Mouse (Mus musculus) MEL (cell line): Measurements from ENCODE around the gene Rbks. TPM values are rescaled to one million over a fixed set of nuclear protein-coding genes. Genes with fewer than 3 reads are reported as not detected.

Experiments used
- DNase-seq: peaks from one replicate; pipeline ENCODE4 v3.0.0; 2011; ENCODE audit warnings: low read depth, low spot score
- H3K27ac ChIP-seq: 2 replicates; pipeline ENCODE4 v1.5.1; 2012; ENCODE audit warnings: low read depth, mild to moderate bottlenecking, control low read depth, low read length, moderate library complexity; ENCODE audit not compliant: control insufficient read depth
- H3K27me3 ChIP-seq, 2 experiments: fragments of 150-350 bp in 1 of 2; sonication (generic) in 1 of 2; 2 replicates each; pipeline ENCODE4 v1.6.1; 2012; ENCODE audit warnings: low read length in 2 of 2, mild to moderate bottlenecking in 2 of 2, improper control_type of control experiment in 1 of 2, moderate library complexity in 1 of 2; ENCODE audit not compliant: insufficient read depth in 2 of 2, control insufficient read depth in 1 of 2
- H3K36me3 ChIP-seq, 2 experiments: 2 replicates each; pipeline ENCODE4 v1.6.1; 2012 to 2014; ENCODE audit warnings: low read length in 2 of 2, improper control_type of control experiment in 1 of 2, inconsistent platforms in 1 of 2, mild to moderate bottlenecking in 1 of 2; ENCODE audit not compliant: insufficient read depth in 2 of 2, control insufficient read depth in 1 of 2
- H3K4me1 ChIP-seq, 2 experiments: fragments of 150-350 bp in 1 of 2; sonication (generic) in 1 of 2; 2 replicates each; pipeline ENCODE4 v1.6.1; 2012; ENCODE audit warnings: low read length in 2 of 2, improper control_type of control experiment in 1 of 2, mild to moderate bottlenecking in 1 of 2; ENCODE audit not compliant: insufficient read depth in 2 of 2, control insufficient read depth in 1 of 2
- H3K4me3 ChIP-seq, 2 experiments: fragments of 150-350 bp in 1 of 2; sonication (generic) in 1 of 2; 2 replicates each; pipeline ENCODE4 v1.5.1; 2012; ENCODE audit warnings: low read depth in 2 of 2, low read length in 2 of 2, mild to moderate bottlenecking in 2 of 2, moderate library complexity in 2 of 2, control low read depth in 1 of 2, improper control_type of control experiment in 1 of 2; ENCODE audit not compliant: control insufficient read depth in 1 of 2, insufficient read depth in 1 of 2
- H3K79me2 ChIP-seq: 2 replicates; pipeline ENCODE4 v1.6.1; 2012; ENCODE audit warnings: mild to moderate bottlenecking, low read length, moderate library complexity; ENCODE audit not compliant: control insufficient read depth, poor library complexity, insufficient read depth
- H3K9ac ChIP-seq: 2 replicates; pipeline ENCODE4 v1.6.1; 2012; ENCODE audit warnings: low read depth, mild to moderate bottlenecking, control low read depth, low read length, moderate library complexity; ENCODE audit not compliant: control insufficient read depth, poor library complexity, severe bottlenecking
- H3K9me3 ChIP-seq: fragments of 150-350 bp; sonication (generic); replicated peaks from 2 replicates; pipeline ENCODE4 v1.6.1; 2012; ENCODE audit warnings: mild to moderate bottlenecking, low read length, improper control_type of control experiment, moderate library complexity; ENCODE audit not compliant: insufficient read depth
- CHD1 ChIP-seq: IDR thresholded peaks from 2 replicates; pipeline ENCODE4 v1.6.1; 2012; ENCODE audit warnings: low read depth, mild to moderate bottlenecking, inconsistent platforms, low read length, improper control_type of control experiment
- CTCF ChIP-seq, 3 experiments: IDR thresholded peaks in 2 of 3; conservative IDR thresholded peaks in 1 of 3; 2 replicates each; pipeline ENCODE4 v1.5.1; 2011 to 2012; ENCODE audit warnings: low read length in 3 of 3, low read depth in 2 of 3, mild to moderate bottlenecking in 2 of 3, improper control_type of control experiment in 1 of 3, inconsistent platforms in 1 of 3, mixed read lengths in 1 of 3, moderate library complexity in 1 of 3; ENCODE audit not compliant: control insufficient read depth in 1 of 3, insufficient read depth in 1 of 3, poor library complexity in 1 of 3, severe bottlenecking in 1 of 3
- E2F4 ChIP-seq: IDR thresholded peaks from 2 replicates; pipeline ENCODE4 v1.6.1; 2011; ENCODE audit warnings: low read depth, low read length, improper control_type of control experiment, borderline replicate concordance
- ETS1 ChIP-seq: IDR thresholded peaks from 2 replicates; pipeline ENCODE4 v1.6.1; 2012; ENCODE audit warnings: low read depth, mild to moderate bottlenecking, inconsistent platforms, low read length, improper control_type of control experiment, moderate library complexity
- GABPA ChIP-seq: IDR thresholded peaks from 2 replicates; pipeline ENCODE4 v1.6.1; 2012; ENCODE audit warnings: low read depth, mild to moderate bottlenecking, inconsistent platforms, low read length, improper control_type of control experiment, moderate library complexity
- GATA1 ChIP-seq: IDR thresholded peaks from 2 replicates; pipeline ENCODE4 v1.6.1; 2011; ENCODE audit warnings: low read depth, low read length, improper control_type of control experiment
- HCFC1 ChIP-seq: IDR thresholded peaks from 2 replicates; pipeline ENCODE4 v1.6.1; 2012; ENCODE audit warnings: low read depth, mild to moderate bottlenecking, inconsistent platforms, low read length, improper control_type of control experiment, moderate library complexity
- KAT2A ChIP-seq: conservative IDR thresholded peaks from 2 replicates; pipeline ENCODE4 v1.6.1; 2012; ENCODE audit warnings: low read depth, low read length, improper control_type of control experiment, inconsistent platforms
- MAX ChIP-seq: IDR thresholded peaks from 2 replicates; pipeline ENCODE4 v1.6.1; 2011; ENCODE audit warnings: low read length, improper control_type of control experiment
- MAZ ChIP-seq: IDR thresholded peaks from 2 replicates; pipeline ENCODE4 v1.6.1; 2012; ENCODE audit warnings: low read depth, mild to moderate bottlenecking, inconsistent platforms, low read length, improper control_type of control experiment
- MEF2A ChIP-seq: IDR thresholded peaks from 2 replicates; pipeline ENCODE4 v1.6.1; 2014; ENCODE audit warnings: low read depth, mild to moderate bottlenecking, inconsistent platforms, low read length, improper control_type of control experiment; ENCODE audit not compliant: poor library complexity, insufficient replicate concordance, severe bottlenecking; ENCODE audit errors: extremely low read depth
- MXI1 ChIP-seq: IDR thresholded peaks from 2 replicates; pipeline ENCODE4 v1.6.1; 2011; ENCODE audit warnings: mild to moderate bottlenecking, low read depth, low read length, improper control_type of control experiment
- MYB ChIP-seq: IDR thresholded peaks from 2 replicates; pipeline ENCODE4 v1.6.1; 2011; ENCODE audit warnings: mild to moderate bottlenecking, low read depth, low read length, improper control_type of control experiment
- MYC ChIP-seq: IDR thresholded peaks from 2 replicates; pipeline ENCODE4 v1.6.1; 2011; ENCODE audit warnings: low read depth, mild to moderate bottlenecking, low read length, improper control_type of control experiment, moderate library complexity
- NELFE ChIP-seq: IDR thresholded peaks from 2 replicates; pipeline ENCODE4 v1.6.1; 2011; ENCODE audit warnings: low read depth, low read length, improper control_type of control experiment
- POLR2A ChIP-seq, 2 experiments: IDR thresholded peaks; 2 replicates each; pipeline ENCODE4 v1.6.1; 2011 to 2012; ENCODE audit warnings: low read length in 2 of 2, mild to moderate bottlenecking in 2 of 2, control low read depth in 1 of 2, improper control_type of control experiment in 1 of 2, low read depth in 1 of 2, moderate library complexity in 1 of 2; ENCODE audit not compliant: control insufficient read depth in 1 of 2, insufficient read depth in 1 of 2, poor library complexity in 1 of 2
- POLR2AphosphoS2 ChIP-seq: IDR thresholded peaks from 2 replicates; pipeline ENCODE4 v1.6.1; 2011; ENCODE audit warnings: low read length, improper control_type of control experiment
- POLR2AphosphoS5 ChIP-seq: IDR thresholded peaks from 2 replicates; pipeline ENCODE4 v1.6.1; 2012; ENCODE audit warnings: low read depth, borderline replicate concordance, mild to moderate bottlenecking, inconsistent platforms, low read length, moderate library complexity, mixed read lengths
- RAD21 ChIP-seq: IDR thresholded peaks from 2 replicates; pipeline ENCODE4 v1.6.1; 2011; ENCODE audit warnings: mild to moderate bottlenecking, low read depth, low read length, improper control_type of control experiment
- RCOR1 ChIP-seq: IDR thresholded peaks from 2 replicates; pipeline ENCODE4 v1.6.1; 2012; ENCODE audit warnings: low read depth, mild to moderate bottlenecking, inconsistent platforms, low read length, improper control_type of control experiment
- SIN3A ChIP-seq: IDR thresholded peaks from 2 replicates; pipeline ENCODE4 v1.6.1; 2012; ENCODE audit warnings: low read length, improper control_type of control experiment, inconsistent platforms
- SMC3 ChIP-seq: IDR thresholded peaks from 2 replicates; pipeline ENCODE4 v1.6.1; 2011; ENCODE audit warnings: low read depth, low read length, improper control_type of control experiment
- TAL1 ChIP-seq: IDR thresholded peaks from 2 replicates; pipeline ENCODE4 v1.6.1; 2012; ENCODE audit warnings: mild to moderate bottlenecking, inconsistent platforms, low read length, moderate library complexity, mixed read lengths
- TCF12 ChIP-seq: IDR thresholded peaks from 2 replicates; pipeline ENCODE4 v1.6.1; 2014; ENCODE audit warnings: low read depth, mild to moderate bottlenecking, inconsistent platforms, low read length, improper control_type of control experiment, moderate library complexity
- UBTF ChIP-seq: IDR thresholded peaks from 2 replicates; pipeline ENCODE4 v1.6.1; 2012; ENCODE audit warnings: low read depth, mild to moderate bottlenecking, inconsistent platforms, low read length, improper control_type of control experiment, moderate library complexity, borderline replicate concordance; ENCODE audit not compliant: insufficient read depth
- USF1 ChIP-seq: IDR thresholded peaks from 2 replicates; pipeline ENCODE4 v1.6.1; 2014; ENCODE audit warnings: low read depth, mild to moderate bottlenecking, inconsistent platforms, low read length, improper control_type of control experiment, moderate library complexity
- USF2 ChIP-seq, 2 experiments: IDR thresholded peaks; 2 replicates each; pipeline ENCODE4 v1.6.1; 2011 to 2012; ENCODE audit warnings: improper control_type of control experiment in 2 of 2, low read length in 2 of 2, borderline replicate concordance in 1 of 2, inconsistent platforms in 1 of 2, low read depth in 1 of 2, mild to moderate bottlenecking in 1 of 2; ENCODE audit not compliant: insufficient read depth in 1 of 2
- ZC3H11A ChIP-seq: IDR thresholded peaks from 2 replicates; pipeline ENCODE4 v1.6.1; 2012; ENCODE audit warnings: low read depth, mild to moderate bottlenecking, inconsistent platforms, low read length, improper control_type of control experiment
- ZKSCAN1 ChIP-seq: IDR thresholded peaks from 2 replicates; pipeline ENCODE4 v1.6.1; 2012; ENCODE audit warnings: low read depth, mild to moderate bottlenecking, inconsistent platforms, low read length, improper control_type of control experiment, moderate library complexity
- ZNF384 ChIP-seq: IDR thresholded peaks from 2 replicates; pipeline ENCODE4 v1.6.1; 2012; ENCODE audit warnings: low read depth, mild to moderate bottlenecking, inconsistent platforms, low read length, improper control_type of control experiment
- polyA plus RNA-seq, 2 experiments: library from polyadenylated mRNA; stranded (reverse) in 1 of 2; unstranded in 1 of 2; fragments of >175 nt in 1 of 2; fragments of >200 nt in 1 of 2; gene quantifications; 2 replicates each; pipeline versions ENCODE4 v1.2.1 to v1.2.4; 2012; ENCODE audit warnings: low replicate concordance in 2 of 2, low read depth in 1 of 2; ENCODE audit not compliant: insufficient read length in 2 of 2, insufficient read depth in 1 of 2, missing spikeins in 1 of 2
- total RNA-seq: library from RNA; depleted of rRNA; stranded (reverse); fragments of 300-350 nt; gene quantifications from 2 replicates; pipeline ENCODE4 v1.2.3, GENCODE M21; 2012

Rbks gene
- total and polyA plus RNA-seq, 3 experiments = 34.3 to 47.4 TPM; not detected in 1

DNA sequence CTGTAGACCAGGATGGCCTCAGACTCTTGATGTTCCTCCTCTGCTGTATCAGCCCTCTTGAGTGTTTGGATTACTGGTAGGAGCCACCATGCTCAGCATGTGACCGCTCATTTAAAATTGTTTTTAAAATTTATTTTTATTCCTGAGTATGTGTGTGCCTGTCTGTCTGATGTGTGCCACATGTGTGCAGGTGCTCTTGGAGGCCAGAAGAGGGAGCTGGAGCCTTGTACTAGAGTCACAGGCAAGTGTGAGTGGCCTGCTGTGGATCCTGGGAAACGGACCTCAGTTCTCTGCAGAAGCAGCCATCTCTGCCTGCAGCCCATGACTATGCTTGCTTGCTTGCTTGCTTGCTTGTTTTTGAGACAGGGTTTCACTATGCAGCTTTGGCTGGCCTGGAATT is 98.3 kb downstream of the Rbks start:
- TF ChIP-seq MAX (no peak), MYC (0 out of 2 replicates have a peak, but pooled peaks have one; percentile 26), SMC3 (peak; percentile 70), ETS1 (no peak), NELFE (no peak), ZKSCAN1 (no peak), TCF12 (no peak), CTCF (IDR thresholded peaks at IDR 0.05 in 2 of 3, conservative IDR thresholded peaks at IDR 0.05 in 1 of 3; ENCODE audit: control insufficient read depth in 1 of 3, insufficient read depth in 1 of 3, low read depth in 2 of 3, low read length in 3 of 3, poor library complexity in 1 of 3, severe bottlenecking in 1 of 3) (peak; percentile 58 to 74 (median 70)), KAT2A (no peak), E2F4 (no peak), ZC3H11A (peak; percentile 68), RAD21 (peak; percentile 76), GATA1 (no peak)
- peak overlapping the region; percentile 1; the same call in 1 of the 2 replicates for H3K27ac ChIP-seq
- peaks cover 5 to 58% of the 10 kb centered on the region in 2 experiments; a peak in 3 of 4 replicates for H3K36me3 ChIP-seq
- H3K9me3 ChIP-seq = no peaks in the 10 kb centered on the region
- H3K27me3 ChIP-seq = no peaks in the 10 kb centered on the region
- H3K79me2 ChIP-seq = peaks cover 31% of the 10 kb centered on the region
- no peak overlapping the region for H3K9ac ChIP-seq
- peaks cover 22 to 64% of the 10 kb centered on the region in 2 experiments for H3K4me1 ChIP-seq
- no peak overlapping the region; a peak in 1 of 4 replicates for H3K4me3 ChIP-seq
- DNase-seq = peak; percentile 72

DNA sequence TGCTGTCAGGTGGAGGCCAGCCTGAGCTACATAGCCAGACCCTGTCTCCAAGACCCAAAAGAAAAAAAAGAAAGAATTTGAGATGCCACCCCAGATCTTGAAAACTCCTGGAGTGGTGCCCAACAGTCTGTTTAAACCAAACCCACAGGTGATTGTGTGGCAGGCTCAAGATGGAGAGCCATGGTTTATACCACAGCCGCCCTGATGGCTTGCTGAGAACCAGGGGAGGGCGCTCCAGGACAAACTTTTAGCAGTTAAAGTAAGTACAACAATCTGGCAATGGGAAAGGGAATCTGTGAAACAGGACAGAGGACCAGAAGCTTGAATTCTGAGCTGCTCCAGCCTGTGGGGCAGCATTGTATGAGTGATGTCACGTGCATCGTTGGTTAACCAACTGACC is 98.8 kb downstream of the Rbks start:
- Histone ChIP-seq H3K9ac (peak overlapping the region; percentile 81), H3K27me3 (no peaks in the 10 kb centered on the region), H3K27ac (peak overlapping the region; percentile 88), H3K4me3 (peak overlapping the region in 1 of 2 experiments; percentile 72; a peak in 2 of 4 replicates), H3K79me2 (peaks cover 31% of the 10 kb centered on the region), H3K9me3 (no peaks in the 10 kb centered on the region), H3K4me1 (peaks cover 22 to 64% of the 10 kb centered on the region in 2 experiments), H3K36me3 (peaks cover 3 to 58% of the 10 kb centered on the region in 2 experiments; a peak in 3 of 4 replicates)
- peak; percentile 87 for DNase-seq
- no peak for TF ChIP-seq MEF2A
- peak; percentile 90 for TF ChIP-seq SMC3
- TF ChIP-seq GABPA = no peak
- peak; percentile 33; the same call in 1 of the 2 replicates for TF ChIP-seq RCOR1
- TF ChIP-seq ZNF384 = 0 out of 2 replicates have a peak, but pooled peaks have one; percentile 43
- no peak for TF ChIP-seq GATA1
- TF ChIP-seq MYB = no peak
- peak; percentile 74 for TF ChIP-seq SIN3A
- TF ChIP-seq MXI1 = peak; percentile 60
- no peak for TF ChIP-seq USF1
- no peak for TF ChIP-seq USF2 (IDR thresholded peaks at IDR 0.05; ENCODE audit: borderline replicate concordance in 1 of 2, insufficient read depth in 1 of 2, low read depth in 1 of 2, low read length in 2 of 2)
- TF ChIP-seq CHD1 = no peak
- TF ChIP-seq POLR2AphosphoS2 = no peak
- 0 out of 2 replicates have a peak, but pooled peaks have one; percentile 31 for TF ChIP-seq HCFC1
- 0 out of 2 replicates have a peak, but pooled peaks have one; percentile 24 for TF ChIP-seq MAZ
- TF ChIP-seq CTCF (IDR thresholded peaks at IDR 0.05 in 2 of 3, conservative IDR thresholded peaks at IDR 0.05 in 1 of 3; ENCODE audit: control insufficient read depth in 1 of 3, insufficient read depth in 1 of 3, low read depth in 2 of 3, low read length in 3 of 3, poor library complexity in 1 of 3, severe bottlenecking in 1 of 3) = peak; percentile 67 to 92 (median 80)
- TF ChIP-seq UBTF = no peak
- TF ChIP-seq ZKSCAN1 = no peak
- TF ChIP-seq POLR2AphosphoS5 = no peak
- TF ChIP-seq KAT2A = no peak
- no peak for TF ChIP-seq TAL1
- TF ChIP-seq MYC = no peak
- TF ChIP-seq POLR2A (IDR thresholded peaks at IDR 0.05; ENCODE audit: control insufficient read depth in 1 of 2, insufficient read depth in 1 of 2, low read depth in 1 of 2, low read length in 2 of 2, poor library complexity in 1 of 2) = 0 out of 4 replicates have a peak, but pooled peaks of 1 of the 2 experiments have one; percentile 31
